Mouse (Mus musculus): ENCODE measurements around the gene Olfr1475. TPM values are rescaled to one million over a fixed set of nuclear protein-coding genes. Genes with fewer than 3 reads are reported as not detected.

The Olfr1475 gene
- total RNA-seq (2023) = not detected

GRCm38 (mm10) chr19:13480096-13480495 is at the start of gene Olfr1475:
Olfr1475 (minus strand) TSS chr19:13480196.

GRCm38 (mm10) chr19:13527613-13528012 is 47.6 kb upstream of the Olfr1475 start, which contains the start of gene Olfr1480:
Olfr1480 (plus strand) TSS chr19:13527913.

GRCm38 (mm10) chr19:13500246-13500645 is 20.2 kb upstream of the Olfr1475 start, which contains the start of gene Olfr1477:
Olfr1477 (plus strand) TSS chr19:13500546.

GRCm38 (mm10) chr19:13469265-13469664 is 10.7 kb downstream of the Olfr1475 start, which contains the start of gene Olfr1474:
Olfr1474 (plus strand) TSS chr19:13469565.

GRCm38 (mm10) chr19:13455986-13456385 is 24.0 kb downstream of the Olfr1475 start, which contains the start of gene Olfr1472:
Olfr1472 (minus strand) TSS chr19:13456086.

GRCm38 (mm10) chr19:13443109-13443508 is 36.9 kb downstream of the Olfr1475 start, which contains the start of gene Olfr1471:
Olfr1471 (plus strand) TSS chr19:13443409.

Other genes starting within 250 kb of the Olfr1475 start
- not detected for gene Olfr1463, start 248.9 kb downstream of the Olfr1475 start, total RNA-seq (2023)
- gene Olfr1465, start 164.7 kb downstream of the Olfr1475 start, total RNA-seq (2023) = not detected
- gene Olfr1466, start 141.3 kb downstream of the Olfr1475 start, total RNA-seq (2023) = not detected
- not detected for gene Olfr1467, start 118.0 kb downstream of the Olfr1475 start, total RNA-seq (2023)
- gene Olfr1469, start 72.3 kb downstream of the Olfr1475 start, total RNA-seq (2023) = not detected
- not detected for gene Olfr1471, start 36.8 kb downstream of the Olfr1475 start, total RNA-seq (2023)
- not detected for gene Olfr1472, start 24.1 kb downstream of the Olfr1475 start, total RNA-seq (2023)
- gene Olfr1474, start 10.6 kb downstream of the Olfr1475 start, total RNA-seq (2023) = not detected
- not detected for gene Olfr1477, start 20.4 kb upstream of the Olfr1475 start, total RNA-seq (2023)
- not detected for gene Olfr1480, start 47.7 kb upstream of the Olfr1475 start, total RNA-seq (2023)
- gene Olfr1484, start 103.3 kb upstream of the Olfr1475 start, total RNA-seq (2023) = not detected
- gene Olfr1487, start 137.2 kb upstream of the Olfr1475 start, total RNA-seq (2023) = not detected
- gene Olfr1489, start 151.4 kb upstream of the Olfr1475 start, total RNA-seq (2023) = not detected
- gene Olfr1490, start 170.9 kb upstream of the Olfr1475 start, total RNA-seq (2023) = not detected
- gene Olfr1491, start 217.1 kb upstream of the Olfr1475 start, total RNA-seq (2023) = not detected
- not detected for gene Olfr1493-ps1, start 243.1 kb upstream of the Olfr1475 start, total RNA-seq (2023)